Comparison of ENCODE assay signal across 9 mouse cellular contexts in genomic region chr7:67061756-67062155, GRCm38 (mm10).
A peak's percentile ranks its signal among the peaks of the same experiment; 100 is the strongest.
DNase-seq lines count a peak whose midpoint lies in the region; ATAC-seq lines count a peak whose summit lies in the region.
"Had no signal": no experiment of that assay in that cellular context is flagged by ENCODE, and none has a peak within 500 bp of the region (broad histone marks: within the 10 kb centered on the region; RNA-seq: fewer than 3 reads in every experiment).

No protein-coding gene starts in this region.

- H3K9me3 ChIP-seq in midbrain, embryonic 10.5 days (replicated peaks) = no peaks in the 10 kb centered on the region
- no peaks in the 10 kb centered on the region for H3K9me3 ChIP-seq in midbrain, embryonic 13.5 days
- H3K9me3 ChIP-seq in neural tube, embryonic 11.5 days (ENCODE audit: control insufficient read depth, low read length) = no peaks in the 10 kb centered on the region
- H3K9me3 ChIP-seq: liver, embryonic 15.5 days had no signal

- DNase-seq in gastrocnemius, adult 18-20 months (ENCODE audit: low spot score) = peak; percentile 36
- no peak for DNase-seq in gastrocnemius, postnatal 25 days
- DNase-seq in midbrain, embryonic 10.5 days (ENCODE audit: low spot score) = peak; percentile 31
- DNase-seq in adrenal gland, postnatal 14 days = peak; percentile 74
- DNase-seq in gastrocnemius, postnatal 36 days = peak; percentile 16 to 21
- peak; percentile 40 for DNase-seq in neural tube, embryonic 11.5 days (ENCODE audit: low spot score)
- no peak for DNase-seq in spleen, postnatal 4 days (ENCODE audit: low spot score in 2 of 2)

- intact Hi-C loops in gastrocnemius, postnatal 36 days (cut with DNase I) = no loop called here

- no peaks in the 10 kb centered on the region for H3K27me3 ChIP-seq in midbrain, embryonic 10.5 days (ENCODE audit: low read depth, poor library complexity, severe bottlenecking)
- no peaks in the 10 kb centered on the region for H3K27me3 ChIP-seq in midbrain, embryonic 13.5 days
- H3K27me3 ChIP-seq in neural tube, embryonic 11.5 days (ENCODE audit: control insufficient read depth, insufficient read depth, low read length) = no peaks in the 10 kb centered on the region
- H3K27me3 ChIP-seq: liver, embryonic 15.5 days had no signal

- 82% methylated on average over 9 of the region's 9 CpGs for WGBS in midbrain, embryonic 10.5 days
- 80% methylated on average over 9 of the region's 9 CpGs for WGBS in midbrain, embryonic 13.5 days
- 75% methylated on average over 9 of the region's 9 CpGs for WGBS in neural tube, embryonic 11.5 days

- H3K9ac ChIP-seq in midbrain, embryonic 13.5 days (replicated peaks) = no peak overlapping the region
- H3K9ac ChIP-seq in neural tube, embryonic 11.5 days (ENCODE audit: low read length) = no peak overlapping the region
- H3K9ac ChIP-seq: liver, embryonic 15.5 days had no signal

- no peaks in the 10 kb centered on the region for H3K36me3 ChIP-seq in midbrain, embryonic 10.5 days
- no peaks in the 10 kb centered on the region for H3K36me3 ChIP-seq in midbrain, embryonic 13.5 days
- no peaks in the 10 kb centered on the region for H3K36me3 ChIP-seq in neural tube, embryonic 11.5 days (ENCODE audit: control insufficient read depth, insufficient read depth, low read length)
- H3K36me3 ChIP-seq: liver, embryonic 15.5 days had no signal

- no peak overlapping the region for H3K4me3 ChIP-seq in midbrain, embryonic 10.5 days
- no peak overlapping the region for H3K4me3 ChIP-seq in midbrain, embryonic 13.5 days (replicated peaks)
- H3K4me3 ChIP-seq in neural tube, embryonic 11.5 days (ENCODE audit: low read depth, low read length) = no peak overlapping the region
- H3K4me3 ChIP-seq: liver, embryonic 15.5 days had no signal

- H3K4me1 ChIP-seq in midbrain, embryonic 10.5 days = no peaks in the 10 kb centered on the region
- H3K4me1 ChIP-seq in midbrain, embryonic 13.5 days (replicated peaks) = no peaks in the 10 kb centered on the region
- H3K4me1 ChIP-seq in neural tube, embryonic 11.5 days (ENCODE audit: control insufficient read depth, insufficient read depth, low read length) = no peaks in the 10 kb centered on the region
- H3K4me1 ChIP-seq: liver, embryonic 15.5 days had no signal

- no peak for ATAC-seq in midbrain, embryonic 13.5 days
- no peak for ATAC-seq in neural tube, embryonic 11.5 days (ENCODE audit: insufficient read depth, low FRiP score, low TSS enrichment)

- H3K27ac ChIP-seq in midbrain, embryonic 10.5 days (replicated peaks) = no peak overlapping the region
- no peak overlapping the region for H3K27ac ChIP-seq in midbrain, embryonic 13.5 days
- no peak overlapping the region for H3K27ac ChIP-seq in neural tube, embryonic 11.5 days (ENCODE audit: low read depth, low read length)
- H3K27ac ChIP-seq: liver, embryonic 15.5 days had no signal

- no peak overlapping the region for H3K4me2 ChIP-seq in midbrain, embryonic 13.5 days (replicated peaks)
- H3K4me2 ChIP-seq in neural tube, embryonic 11.5 days (ENCODE audit: low read depth) = no peak overlapping the region
- H3K4me2 ChIP-seq: liver, embryonic 15.5 days had no signal

Comparison
In these comparisons a context has a peak if more than half of its experiments do, and no peak if none do; other contexts are left out.
1. DNase-seq: peak in gastrocnemius, adult 18-20 months (single experiment), midbrain, embryonic 10.5 days (single experiment), adrenal gland, postnatal 14 days (single experiment), gastrocnemius, postnatal 36 days (2 of 2) and neural tube, embryonic 11.5 days (single experiment); none in gastrocnemius, postnatal 25 days (single experiment) and spleen, postnatal 4 days (0 of 2).